Mouse (Mus musculus) macrophage (primary cell): Measurements from ENCODE around the gene Mbnl2. TPM values are rescaled to one million over a fixed set of nuclear protein-coding genes. Genes with fewer than 3 reads are reported as not detected.

ENCODE experiments used
- H3K27ac ChIP-seq: fragments of 350-480 bp; formaldehyde crosslinking; 2 replicates; pipeline ENCODE4 v1.9.0; 2021
- H3K36me3 ChIP-seq: fragments of 350-480 bp; formaldehyde crosslinking; 2 replicates; pipeline ENCODE4 v1.9.0; 2021; ENCODE audit errors: inconsistent target
- H3K4me3 ChIP-seq: fragments of 350-480 bp; formaldehyde crosslinking; 2 replicates; pipeline ENCODE4 v1.9.0; 2021; ENCODE audit errors: inconsistent target
- H3K79me2 ChIP-seq: fragments of 350-480 bp; formaldehyde crosslinking; 2 replicates; pipeline ENCODE4 v1.9.0; 2021; ENCODE audit errors: inconsistent target
- WGBS: methylation state at CpG from one replicate; pipeline ENCODE4 v1.1.7; 2026; ENCODE audit warnings: inconsistent platforms; ENCODE audit not compliant: missing documents; 5-methylcytosine and 5-hydroxymethylcytosine counted together
- polyA plus RNA-seq: library from polyadenylated mRNA; stranded (reverse); fragments of 250-400 nt; gene quantifications from 3 replicates; pipeline ENCODE4 v1.2.4, GENCODE M21; 2018; ENCODE audit warnings: inconsistent platforms

Mbnl2 gene
- polyA plus RNA-seq, 1 experiment from 2014 or later = 126 TPM

GRCm38 (mm10) chr14:120374786-120375185, 99.3 kb downstream of the Mbnl2 start:
- Histone ChIP-seq H3K79me2 (peaks cover 100% of the 10 kb centered on the region), H3K4me3 (no peak overlapping the region), H3K36me3 (peaks cover 16% of the 10 kb centered on the region; the same call in 1 of the 2 replicates), H3K27ac (no peak overlapping the region)
- 96% methylated on average over 14 of the region's 14 CpGs for WGBS

- H3K27ac ChIP-seq = no peak overlapping the region
- H3K79me2 ChIP-seq = peaks cover 100% of the 10 kb centered on the region
- peaks cover 38% of the 10 kb centered on the region for H3K36me3 ChIP-seq
- WGBS = 83% methylated on average over 4 of the region's 4 CpGs
- H3K4me3 ChIP-seq = no peak overlapping the region
Measured at GRCm38 (mm10) chr14:120377192-120377591, 101.7 kb downstream of the Mbnl2 start.

GRCm38 (mm10) chr14:120378002-120378401, 102.5 kb downstream of the Mbnl2 start:
- H3K27ac ChIP-seq = no peak overlapping the region
- peaks cover 38% of the 10 kb centered on the region for H3K36me3 ChIP-seq
- no peak overlapping the region for H3K4me3 ChIP-seq
- WGBS = 96% methylated on average over 8 of the region's 8 CpGs
- H3K79me2 ChIP-seq = peaks cover 100% of the 10 kb centered on the region

DNA sequence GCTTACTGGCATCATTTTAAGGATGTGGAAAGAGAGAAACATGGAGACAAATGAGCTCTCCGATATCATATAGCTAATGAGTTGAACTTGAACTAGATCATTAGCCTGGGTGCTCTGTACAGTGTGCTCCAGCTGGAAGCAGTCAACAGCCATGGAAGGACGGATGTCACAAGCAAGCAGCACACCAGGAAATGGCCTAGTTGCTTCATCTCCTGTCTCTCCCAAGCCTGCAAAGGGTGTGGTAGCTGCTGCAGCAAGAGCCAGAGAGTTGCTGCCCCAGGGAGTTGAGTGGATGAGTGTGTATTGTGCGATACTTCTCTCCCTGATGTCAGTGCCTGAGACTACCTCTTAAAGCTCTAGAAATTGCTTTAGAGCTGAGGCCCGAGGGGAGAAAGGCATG, 104.2 kb downstream of the Mbnl2 start:
- Histone ChIP-seq H3K36me3 (peaks cover 38% of the 10 kb centered on the region), H3K27ac (no peak overlapping the region), H3K4me3 (no peak overlapping the region), H3K79me2 (peaks cover 100% of the 10 kb centered on the region)
- 37% methylated on average over 4 of the region's 4 CpGs for WGBS

- H3K79me2 ChIP-seq = peaks cover 99% of the 10 kb centered on the region
- 93% methylated on average over 26 of the region's 26 CpGs for WGBS
- no peak overlapping the region for H3K27ac ChIP-seq
- H3K4me3 ChIP-seq = no peak overlapping the region
- peaks cover 38% of the 10 kb centered on the region for H3K36me3 ChIP-seq
Measured at GRCm38 (mm10) chr14:120381378-120382134, 106.1 kb downstream of the Mbnl2 start.

GRCm38 (mm10) chr14:120382179-120382578, 106.7 kb downstream of the Mbnl2 start:
- H3K36me3 ChIP-seq = peaks cover 38% of the 10 kb centered on the region
- WGBS = 87% methylated on average over 5 of the region's 5 CpGs
- no peak overlapping the region for H3K27ac ChIP-seq
- no peak overlapping the region for H3K4me3 ChIP-seq
- peaks cover 98% of the 10 kb centered on the region for H3K79me2 ChIP-seq

- Histone ChIP-seq H3K27ac (no peak overlapping the region), H3K79me2 (peaks cover 86% of the 10 kb centered on the region), H3K4me3 (no peak overlapping the region), H3K36me3 (peaks cover 37% of the 10 kb centered on the region)
- 95% methylated on average over 11 of the region's 11 CpGs for whole genome bisulfite sequencing
Measured at GRCm38 (mm10) chr14:120383186-120383851, 107.8 kb downstream of the Mbnl2 start.

DNA sequence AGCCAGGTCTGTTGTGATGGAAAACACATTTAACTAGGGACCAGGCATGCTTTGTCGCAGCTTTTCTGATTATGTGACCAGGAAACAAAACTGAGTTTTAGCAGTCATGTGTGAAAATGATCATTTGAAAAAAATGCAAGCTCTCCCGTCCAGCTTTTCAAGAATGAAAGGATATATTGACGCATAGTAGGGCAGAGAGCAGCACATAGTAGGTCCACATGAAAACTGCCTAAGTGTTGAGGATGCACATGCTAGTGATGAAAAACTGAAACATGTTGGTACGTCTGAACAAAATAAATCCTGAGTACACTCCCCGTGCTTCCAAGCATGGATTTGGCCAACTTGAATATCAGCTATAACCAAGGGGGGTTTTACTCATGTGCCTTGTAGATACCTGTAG, 109.1 kb downstream of the Mbnl2 start:
- no peak overlapping the region for H3K27ac ChIP-seq
- 95% methylated on average over 5 of the region's 5 CpGs for WGBS
- peaks cover 73% of the 10 kb centered on the region for H3K79me2 ChIP-seq
- peaks cover 35% of the 10 kb centered on the region for H3K36me3 ChIP-seq
- no peak overlapping the region for H3K4me3 ChIP-seq

DNA sequence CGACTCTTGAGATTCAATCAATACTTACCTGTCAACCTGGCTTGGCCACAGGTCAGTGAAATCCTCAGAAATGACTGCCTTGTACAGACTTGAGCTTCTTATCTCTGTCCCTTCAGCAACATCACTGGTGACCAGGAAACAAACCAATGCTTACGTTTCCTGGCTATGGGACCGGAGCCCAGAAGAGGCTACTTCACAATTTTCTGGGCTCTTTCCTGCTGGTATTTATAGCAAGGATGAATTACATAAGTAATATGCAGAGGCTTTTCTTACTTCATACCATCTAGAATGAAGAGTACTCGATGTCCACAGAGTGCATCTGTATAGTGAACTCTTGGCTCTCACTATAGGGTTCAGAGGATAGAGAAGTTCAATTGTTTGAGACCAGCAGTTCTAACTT, 111.8 kb downstream of the Mbnl2 start:
- Histone ChIP-seq H3K27ac (no peak overlapping the region), H3K4me3 (no peak overlapping the region), H3K79me2 (peaks cover 46% of the 10 kb centered on the region), H3K36me3 (peaks cover 31% of the 10 kb centered on the region)
- 28% methylated on average over 4 of the region's 4 CpGs for whole genome bisulfite sequencing

DNA sequence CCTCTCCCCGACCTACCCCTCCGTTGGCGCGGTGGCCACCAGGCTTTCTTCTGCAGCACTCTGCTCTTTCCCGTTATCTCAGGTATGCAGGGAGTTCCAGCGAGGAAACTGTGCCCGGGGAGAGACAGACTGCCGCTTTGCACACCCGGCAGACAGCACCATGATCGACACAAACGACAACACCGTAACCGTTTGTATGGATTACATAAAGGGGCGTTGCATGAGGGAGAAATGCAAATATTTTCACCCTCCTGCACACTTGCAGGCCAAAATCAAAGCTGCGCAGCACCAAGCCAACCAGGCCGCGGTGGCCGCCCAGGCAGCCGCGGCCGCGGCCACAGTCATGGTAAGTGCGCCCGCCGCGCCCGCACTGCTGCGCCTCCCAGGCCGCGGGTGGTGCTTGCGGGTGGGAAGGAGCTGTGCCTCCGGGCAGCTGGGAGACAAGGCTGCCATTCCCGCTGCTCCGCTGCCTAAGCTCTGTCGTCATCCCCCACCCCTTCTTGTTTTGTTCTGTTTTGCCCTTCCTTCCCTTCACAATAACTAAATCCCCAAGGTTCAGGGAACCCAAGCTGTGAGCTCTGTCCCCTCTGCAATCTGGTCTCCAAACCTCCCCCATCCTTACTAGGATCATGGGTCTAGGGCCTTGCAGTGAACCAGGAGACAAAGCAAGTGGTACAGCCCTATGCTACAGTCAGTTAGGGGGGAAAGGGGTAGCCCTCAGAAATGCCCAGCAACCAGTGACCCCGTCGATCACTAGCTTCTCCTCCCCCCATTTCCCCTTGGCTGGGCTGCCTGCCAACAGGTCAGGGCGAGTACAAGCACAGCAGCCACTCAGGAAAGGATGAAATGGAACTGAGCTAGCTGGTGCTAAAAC, 113.6 kb downstream of the Mbnl2 start:
- WGBS = 90% methylated on average over 34 of the region's 38 CpGs
- Histone ChIP-seq H3K79me2 (peaks cover 29% of the 10 kb centered on the region), H3K27ac (no peak overlapping the region), H3K36me3 (peaks cover 38% of the 10 kb centered on the region), H3K4me3 (no peak overlapping the region)

DNA sequence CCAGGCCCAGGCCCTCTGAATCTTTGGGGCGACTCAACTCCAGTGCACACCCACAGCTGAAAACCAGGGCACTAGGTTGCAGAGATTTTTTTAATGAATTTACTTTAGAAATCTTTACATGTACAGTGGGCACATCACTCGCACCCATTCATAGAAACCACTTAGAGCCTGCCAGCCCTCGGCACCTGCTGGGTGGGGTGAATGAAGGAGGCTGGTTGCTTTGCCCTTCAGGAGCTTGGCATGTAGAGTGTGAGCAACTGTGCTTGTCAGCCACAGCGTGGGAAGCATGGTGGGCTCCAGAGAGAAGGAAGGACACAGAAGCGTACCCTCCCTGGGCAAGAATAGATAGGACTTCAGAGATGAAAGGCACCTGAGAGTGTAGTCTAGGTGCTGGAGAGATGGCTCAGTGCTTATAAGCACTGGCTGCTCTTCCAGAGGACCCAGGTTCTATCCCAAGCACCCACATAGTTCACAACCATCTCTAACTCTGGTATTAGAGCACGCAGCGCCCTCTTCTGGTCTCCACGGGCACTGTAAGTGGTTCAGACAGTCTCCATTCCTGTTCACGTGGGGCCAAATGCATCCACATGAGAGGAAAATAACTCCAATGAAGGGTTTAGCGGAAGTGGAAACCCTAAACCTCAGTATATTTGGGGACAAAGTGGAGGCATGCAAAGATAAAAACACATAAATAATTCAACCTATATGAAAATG, 114.9 kb downstream of the Mbnl2 start:
- WGBS = 95% methylated on average over 9 of the region's 10 CpGs
- H3K79me2 ChIP-seq = peaks cover 15% of the 10 kb centered on the region
- H3K36me3 ChIP-seq = peaks cover 38% of the 10 kb centered on the region
- no peak overlapping the region for H3K4me3 ChIP-seq
- H3K27ac ChIP-seq = no peak overlapping the region

GRCm38 (mm10) chr14:120391701-120392100, 116.2 kb downstream of the Mbnl2 start:
- Histone ChIP-seq H3K79me2 (peaks cover 3% of the 10 kb centered on the region; the same call in 1 of the 2 replicates), H3K27ac (no peak overlapping the region), H3K4me3 (no peak overlapping the region), H3K36me3 (peaks cover 45% of the 10 kb centered on the region)
- WGBS = 95% methylated on average over 8 of the region's 10 CpGs

- Histone ChIP-seq H3K36me3 (peaks cover 49% of the 10 kb centered on the region), H3K27ac (no peak overlapping the region), H3K79me2 (no peaks in the 10 kb centered on the region), H3K4me3 (no peak overlapping the region)
- WGBS = 93% methylated on average over 9 of the region's 9 CpGs
Measured at GRCm38 (mm10) chr14:120392441-120392840, 117.0 kb downstream of the Mbnl2 start.

DNA sequence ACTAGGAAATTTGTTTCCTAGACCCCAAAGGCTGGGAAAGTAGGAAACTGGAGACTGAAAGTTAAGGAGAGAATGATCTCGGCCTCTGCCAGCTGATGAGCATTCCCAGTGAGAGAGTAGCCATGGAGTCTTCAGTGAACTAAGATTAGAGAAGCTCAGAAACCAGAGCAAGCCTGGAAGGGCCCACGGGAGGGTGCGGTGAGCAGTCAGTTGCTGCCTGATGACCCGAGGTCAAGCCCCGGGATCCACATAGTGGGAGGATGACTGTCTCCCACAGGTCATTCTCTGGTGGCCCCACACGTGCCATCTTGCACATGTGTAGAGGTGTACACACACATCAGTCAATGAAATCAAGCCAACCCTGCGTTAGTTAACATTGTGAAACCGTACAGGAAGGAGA, 118.0 kb downstream of the Mbnl2 start:
- H3K36me3 ChIP-seq = peaks cover 43% of the 10 kb centered on the region
- no peak overlapping the region for H3K27ac ChIP-seq
- no peak overlapping the region for H3K4me3 ChIP-seq
- no peaks in the 10 kb centered on the region for H3K79me2 ChIP-seq
- WGBS = 92% methylated on average over 8 of the region's 8 CpGs
